Mouse (Mus musculus) left cerebral cortex, postnatal 14 days (tissue): ENCODE measurements around the gene Ttc16. TPM values are rescaled to one million over a fixed set of nuclear protein-coding genes. Genes with fewer than 3 reads are reported as not detected.

Source experiments
- DNase-seq, 2 experiments: peaks; one replicate each; pipeline ENCODE4 v3.0.0; 2021 to 2022; ENCODE audit warnings: low spot score in 2 of 2, mixed read lengths in 1 of 2
- intact Hi-C: fragments of 180-260 bp; cut with DNase I; formaldehyde crosslinking; loops from one replicate; pipeline ENCODE4 v1.15.1; 2025
- total RNA-seq, 2 experiments: library from RNA; stranded (reverse); gene quantifications; 2 replicates each; pipeline ENCODE4 v1.2.3; 2021

Gene Ttc16
- total RNA-seq, 2 experiments from 2014 or later: 0.23 to 0.35 TPM

GRCm38 (mm10) chr2:32787176-32787575 lies 11.7 kb upstream of the Ttc16 start:
- peak in 1 of 2 experiments; percentile 48 for DNase-seq
- intact Hi-C loops: no loop called here

- DNase-seq: peak; percentile 39 to 61
- intact Hi-C loops: loop anchor here (2.0 kb wide), 1 partner anchor 71 kb away; no protein-coding TSS in a partner anchor
Measured at GRCm38 (mm10) chr2:32784048-32784681, 8.7 kb upstream of the Ttc16 start, which contains the start of gene Cfap157. Gene Cfap157, minus strand, starts transcription at chr2:32784428.

DNA sequence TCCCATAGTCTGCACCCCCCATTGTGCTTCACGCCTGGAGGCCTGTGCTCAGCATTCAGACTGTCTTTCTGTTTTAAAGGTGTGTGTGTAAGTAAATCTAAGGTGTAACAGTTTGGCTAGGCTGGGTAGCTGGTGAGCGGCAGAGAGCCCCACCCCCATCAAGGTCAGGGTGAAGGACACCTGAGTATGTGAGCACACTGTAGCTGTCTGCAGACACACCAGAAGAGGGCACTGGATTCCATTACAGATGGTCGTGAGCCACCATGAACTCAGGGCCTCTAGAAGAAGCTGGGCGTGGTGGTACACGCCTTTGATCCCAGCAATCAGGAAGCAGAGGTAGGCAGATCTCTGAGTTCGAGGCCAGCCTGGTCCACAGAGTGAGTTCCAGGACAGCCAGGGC lies 6.3 kb upstream of the Ttc16 start:
- DNase-seq: no peak
- intact Hi-C loops: no loop called here

- DNase-seq: no peak
- intact Hi-C loops: loop anchor here (10.0 kb wide), 1 partner anchor 145 kb away; no protein-coding TSS in a partner anchor
Measured at GRCm38 (mm10) chr2:32779714-32780113, 4.3 kb upstream of the Ttc16 start.

DNA sequence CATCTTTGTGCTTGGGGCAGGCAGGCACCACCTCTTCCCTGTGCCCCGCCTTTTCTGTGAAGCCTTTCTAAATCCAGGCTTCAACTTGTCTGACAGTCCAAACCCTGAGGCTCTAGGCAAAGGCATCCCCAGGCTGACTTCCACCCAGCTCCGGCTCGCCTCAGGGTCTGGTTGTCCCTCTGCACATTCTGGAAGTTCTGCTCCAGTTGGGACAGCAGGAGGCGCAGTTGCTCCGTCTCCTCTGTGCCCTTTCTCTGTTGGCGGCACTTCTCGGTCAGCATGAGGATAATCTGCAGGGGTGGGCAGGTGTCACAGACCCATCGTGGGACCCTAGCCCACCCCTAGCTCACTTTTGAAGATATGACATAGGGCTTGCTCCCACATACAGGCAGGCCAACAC lies 3.7 kb upstream of the Ttc16 start:
- intact Hi-C loops: loop anchor here (10.0 kb wide), 1 partner anchor 146 kb away; no protein-coding TSS in a partner anchor
- DNase-seq: peak; percentile 51 to 56

GRCm38 (mm10) chr2:32778081-32778480 lies 2.6 kb upstream of the Ttc16 start:
- no peak for DNase-seq
- intact Hi-C loops: loop anchor here (10.0 kb wide), 1 partner anchor 147 kb away; no protein-coding TSS in a partner anchor

DNA sequence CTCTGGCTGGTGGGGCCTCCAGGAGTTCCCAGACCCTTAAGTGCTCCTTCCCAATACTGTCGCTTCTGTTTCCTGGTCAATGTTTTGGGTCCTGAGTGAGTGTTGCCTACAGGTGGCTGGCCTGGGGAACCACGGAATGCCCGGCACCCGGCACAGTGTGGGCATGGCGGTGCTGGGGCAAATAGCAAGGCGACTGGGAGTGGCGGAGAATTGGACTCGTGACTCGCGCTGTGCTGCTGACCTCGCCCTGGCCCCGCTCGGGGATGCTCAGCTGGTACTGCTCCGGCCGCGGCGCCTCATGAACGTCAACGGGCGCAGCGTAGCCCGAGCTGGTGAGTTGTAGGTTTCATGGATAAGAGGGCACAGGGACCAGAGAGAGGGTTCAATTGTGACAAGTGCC lies 759 bp upstream of the Ttc16 start:
- no peak for DNase-seq
- intact Hi-C loops: loop anchor here (10.0 kb wide), 1 partner anchor 149 kb away; no protein-coding TSS in a partner anchor

DNA sequence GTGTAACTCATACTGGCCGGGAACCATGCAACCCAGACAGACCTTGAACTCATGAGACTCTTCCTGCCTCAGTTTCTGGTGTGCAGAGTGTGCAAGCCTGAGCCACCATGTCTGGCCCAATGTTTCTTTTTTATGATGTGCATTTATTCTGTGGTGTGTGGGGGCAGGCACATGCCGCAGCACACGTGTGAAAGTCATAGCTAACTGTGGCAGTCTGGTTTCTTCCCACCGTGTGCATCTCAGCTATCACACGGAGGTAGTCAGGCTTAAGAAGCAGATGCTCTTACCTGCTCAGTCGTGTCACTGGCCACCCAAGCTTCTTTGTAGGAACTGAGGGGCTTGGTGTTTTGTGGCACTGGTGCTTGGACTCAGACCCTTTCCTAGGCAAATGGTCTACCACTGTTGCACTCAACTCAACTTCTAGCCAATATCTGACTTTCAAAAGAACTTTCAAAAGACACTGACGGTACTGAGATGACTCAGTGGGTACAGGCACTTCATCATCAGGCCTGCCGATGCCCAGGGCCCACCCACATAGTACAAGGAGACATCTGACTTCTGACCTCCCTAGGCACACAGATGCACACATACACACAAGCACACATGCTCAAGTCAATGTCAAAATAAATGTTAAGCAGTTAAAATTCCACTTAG lies 2.7 kb downstream of the Ttc16 start:
- no peak for DNase-seq
- intact Hi-C loops: loop anchor here (10.0 kb wide), 1 partner anchor 152 kb away; no protein-coding TSS in a partner anchor

- DNase-seq: no peak
- intact Hi-C loops: loop anchor here (10.0 kb wide), 1 partner anchor 153 kb away; no protein-coding TSS in a partner anchor
Measured at GRCm38 (mm10) chr2:32771886-32772285, 3.5 kb downstream of the Ttc16 start.

GRCm38 (mm10) chr2:32769327-32770085 lies 5.9 kb downstream of the Ttc16 start:
- intact Hi-C loops: loop anchor here (10.0 kb wide), 1 partner anchor 155 kb away; no protein-coding TSS in a partner anchor
- DNase-seq: no peak

- DNase-seq: no peak
- intact Hi-C loops: no loop called here
Measured at GRCm38 (mm10) chr2:32768661-32769285, 6.7 kb downstream of the Ttc16 start.

DNA sequence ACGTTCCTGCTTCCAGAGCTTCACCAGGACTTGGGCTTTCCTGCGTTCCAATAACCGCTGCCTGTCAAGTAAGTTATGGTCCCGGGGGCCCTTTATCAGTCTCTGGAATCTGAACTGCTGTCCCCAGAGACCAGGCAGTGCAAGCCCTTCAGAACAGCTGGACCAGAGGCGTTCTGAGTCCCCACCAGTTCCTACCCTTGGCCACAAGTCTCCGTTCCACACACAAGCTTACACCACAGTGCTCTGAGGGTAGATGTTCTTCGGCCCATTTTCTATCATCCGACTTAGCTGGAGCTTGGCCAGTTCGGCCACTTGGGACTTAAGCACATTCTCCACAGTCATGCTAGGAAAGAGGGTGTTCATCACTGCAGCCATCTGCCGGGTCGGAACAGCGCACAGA lies 8.2 kb downstream of the Ttc16 start:
- no peak for DNase-seq
- intact Hi-C loops: no loop called here

DNA sequence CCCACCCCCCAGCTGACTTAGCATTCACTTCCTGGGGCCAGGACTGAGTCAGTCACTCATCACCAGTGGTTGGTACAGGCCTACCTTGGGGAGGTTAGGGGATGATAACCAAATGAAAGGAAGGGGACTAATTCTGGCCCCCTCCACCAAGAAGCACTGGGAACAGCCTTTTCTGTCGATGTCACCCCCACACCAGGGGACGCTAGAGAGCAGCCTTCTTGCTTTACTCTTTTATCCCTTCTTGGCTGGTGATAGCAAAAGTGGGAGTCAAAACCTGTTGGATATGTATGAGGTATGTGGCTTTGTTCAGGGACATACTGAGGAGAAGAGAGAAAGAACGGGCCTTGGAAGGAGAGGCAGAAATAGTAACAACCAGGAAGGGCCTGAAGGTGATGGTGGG lies 12.1 kb downstream of the Ttc16 start:
- intact Hi-C loops: no loop called here
- DNase-seq: no peak

DNA sequence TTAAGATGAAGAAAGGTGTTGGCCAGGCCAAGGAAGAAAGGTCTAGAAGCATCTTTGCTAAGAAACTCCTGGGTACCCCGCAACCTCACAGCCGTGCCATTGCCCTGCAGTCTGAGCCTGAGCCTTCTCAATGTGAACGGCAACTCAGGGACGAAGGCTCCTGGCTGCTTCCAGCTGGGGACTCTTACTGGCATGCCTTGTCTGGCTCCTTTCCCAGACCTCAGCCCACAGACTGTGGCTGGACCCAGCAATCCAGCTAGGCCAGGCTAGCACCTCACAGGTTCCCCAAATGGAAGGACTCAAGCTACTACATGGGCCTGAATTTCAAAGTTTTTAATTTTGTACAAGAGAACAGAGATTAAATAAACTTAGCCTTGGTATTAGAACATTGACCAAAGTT lies 13.6 kb downstream of the Ttc16 start:
- intact Hi-C loops: no loop called here
- DNase-seq: no peak

DNA sequence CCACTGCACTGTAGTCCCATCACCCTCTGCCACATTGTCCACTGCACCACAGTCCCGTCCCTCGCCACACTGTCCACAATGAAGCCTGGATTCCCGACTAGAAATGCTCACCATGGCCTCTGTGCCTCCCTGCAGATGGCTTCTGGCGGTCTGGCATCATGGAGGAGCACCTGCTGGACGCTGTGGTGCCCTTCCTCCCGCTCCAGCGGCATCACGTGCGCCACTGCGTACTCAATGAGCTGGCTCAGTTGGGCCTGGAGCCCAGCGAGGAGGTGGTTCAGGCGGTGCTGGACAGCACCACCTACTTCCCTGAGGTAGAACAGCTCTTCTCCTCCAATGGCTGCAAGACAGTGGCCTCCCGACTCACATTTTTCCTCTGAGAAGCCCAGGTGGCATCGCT lies 14.1 kb downstream of the Ttc16 start:
- intact Hi-C loops: no loop called here
- DNase-seq: no peak

- DNase-seq: no peak
- intact Hi-C loops: no loop called here
Measured at GRCm38 (mm10) chr2:32759001-32759400, 16.4 kb downstream of the Ttc16 start.

- no peak for DNase-seq
- intact Hi-C loops: no loop called here
Measured at GRCm38 (mm10) chr2:32758503-32758902, 16.9 kb downstream of the Ttc16 start.

GRCm38 (mm10) chr2:32757056-32757845 lies 18.2 kb downstream of the Ttc16 start, which contains the start of gene Tor2a:
Gene Tor2a, plus strand, starts transcription at chr2:32757234.
- peak; percentile 98 for DNase-seq
- intact Hi-C loops: loop anchor here (1.0 kb wide), 1 partner anchor 44 kb away; the partner anchor contains the start of gene Cdk9

DNA sequence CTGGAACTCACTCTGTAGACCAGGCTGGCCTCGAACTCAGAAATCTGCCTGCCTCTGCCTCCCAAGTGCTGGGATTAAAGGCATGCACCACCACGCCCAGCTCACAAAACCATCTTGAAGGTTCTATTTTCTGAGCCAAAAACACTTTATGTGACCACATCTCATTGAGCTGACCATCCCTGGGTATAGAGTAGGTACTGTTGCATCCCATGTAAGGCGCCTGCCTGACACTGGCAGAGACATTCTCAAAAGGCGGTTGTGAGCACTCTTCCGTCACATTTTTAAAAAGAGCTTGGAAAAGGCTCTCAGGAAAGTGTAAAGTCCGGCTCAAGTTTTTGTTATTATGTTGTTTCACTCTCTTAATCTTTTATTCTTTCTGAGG lies 18.8 kb downstream of the Ttc16 start:
- intact Hi-C loops: loop anchor here (1.0 kb wide), 1 partner anchor 43 kb away; the partner anchor contains the start of gene Cdk9
- no peak for DNase-seq
